Mouse (Mus musculus) MEL (cell line): ENCODE measurements around the gene Gemin8.

Experiments
- BHLHE40 ChIP-seq: IDR thresholded peaks from 2 replicates; pipeline ENCODE4 v1.6.1; 2012; ENCODE audit warnings: low read depth, mild to moderate bottlenecking, inconsistent platforms, low read length, improper control_type of control experiment, borderline replicate concordance
- CTCF ChIP-seq, 3 experiments: IDR thresholded peaks in 2 of 3; conservative IDR thresholded peaks in 1 of 3; 2 replicates each; pipeline ENCODE4 v1.5.1; 2011 to 2012; ENCODE audit warnings: low read length in 3 of 3, low read depth in 2 of 3, mild to moderate bottlenecking in 2 of 3, improper control_type of control experiment in 1 of 3, inconsistent platforms in 1 of 3, mixed read lengths in 1 of 3, moderate library complexity in 1 of 3; ENCODE audit not compliant: control insufficient read depth in 1 of 3, insufficient read depth in 1 of 3, poor library complexity in 1 of 3, severe bottlenecking in 1 of 3
- E2F4 ChIP-seq: IDR thresholded peaks from 2 replicates; pipeline ENCODE4 v1.6.1; 2011; ENCODE audit warnings: low read depth, low read length, improper control_type of control experiment, borderline replicate concordance
- MYB ChIP-seq: IDR thresholded peaks from 2 replicates; pipeline ENCODE4 v1.6.1; 2011; ENCODE audit warnings: mild to moderate bottlenecking, low read depth, low read length, improper control_type of control experiment
- POLR2A ChIP-seq, 2 experiments: IDR thresholded peaks; 2 replicates each; pipeline ENCODE4 v1.6.1; 2011 to 2012; ENCODE audit warnings: low read length in 2 of 2, mild to moderate bottlenecking in 2 of 2, control low read depth in 1 of 2, improper control_type of control experiment in 1 of 2, low read depth in 1 of 2, moderate library complexity in 1 of 2; ENCODE audit not compliant: control insufficient read depth in 1 of 2, insufficient read depth in 1 of 2, poor library complexity in 1 of 2
- POLR2AphosphoS2 ChIP-seq: IDR thresholded peaks from 2 replicates; pipeline ENCODE4 v1.6.1; 2011; ENCODE audit warnings: low read length, improper control_type of control experiment
- SMC3 ChIP-seq: IDR thresholded peaks from 2 replicates; pipeline ENCODE4 v1.6.1; 2011; ENCODE audit warnings: low read depth, low read length, improper control_type of control experiment
- USF1 ChIP-seq: IDR thresholded peaks from 2 replicates; pipeline ENCODE4 v1.6.1; 2014; ENCODE audit warnings: low read depth, mild to moderate bottlenecking, inconsistent platforms, low read length, improper control_type of control experiment, moderate library complexity
- USF2 ChIP-seq, 2 experiments: IDR thresholded peaks; 2 replicates each; pipeline ENCODE4 v1.6.1; 2011 to 2012; ENCODE audit warnings: improper control_type of control experiment in 2 of 2, low read length in 2 of 2, borderline replicate concordance in 1 of 2, inconsistent platforms in 1 of 2, low read depth in 1 of 2, mild to moderate bottlenecking in 1 of 2; ENCODE audit not compliant: insufficient read depth in 1 of 2
- ZMIZ1 ChIP-seq: IDR thresholded peaks from 2 replicates; pipeline ENCODE4 v1.6.1; 2012; ENCODE audit warnings: low read depth, mild to moderate bottlenecking, inconsistent platforms, low read length, improper control_type of control experiment, moderate library complexity

- TF ChIP-seq CTCF (IDR thresholded peaks at IDR 0.05 in 2 of 3, conservative IDR thresholded peaks at IDR 0.05 in 1 of 3; ENCODE audit: control insufficient read depth in 1 of 3, insufficient read depth in 1 of 3, low read depth in 2 of 3, low read length in 3 of 3, poor library complexity in 1 of 3, severe bottlenecking in 1 of 3) (no peak), ZMIZ1 (no peak), E2F4 (no peak), USF1 (no peak), USF2 (IDR thresholded peaks at IDR 0.05; ENCODE audit: borderline replicate concordance in 1 of 2, insufficient read depth in 1 of 2, low read depth in 1 of 2, low read length in 2 of 2) (no peak), POLR2A (IDR thresholded peaks at IDR 0.05; ENCODE audit: control insufficient read depth in 1 of 2, insufficient read depth in 1 of 2, low read depth in 1 of 2, low read length in 2 of 2, poor library complexity in 1 of 2) (no peak), POLR2AphosphoS2 (no peak), SMC3 (no peak), MYB (no peak), BHLHE40 (no peak)
Measured at GRCm38 (mm10) chrX:166173796-166174195, 3.5 kb downstream of the Gemin8 start.
